Mouse (Mus musculus): ENCODE data around the gene Dcaf11.

DNA sequence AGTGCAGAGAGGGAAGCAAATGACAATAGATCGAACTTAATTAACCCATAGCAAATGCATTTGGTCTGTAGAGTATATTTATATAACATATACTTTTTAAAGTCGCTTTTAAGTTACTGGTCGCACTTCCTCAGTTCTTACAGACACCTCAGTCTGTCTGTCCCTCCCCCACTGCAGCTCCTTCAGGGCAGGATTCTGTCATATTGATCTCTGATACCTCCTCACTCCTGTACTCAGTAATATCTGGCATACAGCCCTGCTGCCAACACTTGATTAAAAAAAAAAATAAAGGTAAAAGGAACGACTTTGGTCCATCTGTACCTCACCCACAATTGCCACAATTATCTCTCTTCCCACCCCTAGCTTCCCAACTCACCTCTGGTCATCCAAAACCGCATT lies 24.5 kb downstream of the Dcaf11 start:
- TF ChIP-seq POLR2A (IDR thresholded peaks at IDR 0.05; ENCODE audit: control insufficient read depth in 1 of 2, insufficient read depth in 1 of 2, low read depth in 1 of 2, low read length in 2 of 2, poor library complexity in 1 of 2) (no peak), EP300 (IDR thresholded peaks at IDR 0.05; ENCODE audit: low read depth in 1 of 2, low read length in 2 of 2) (no peak), MAFK (IDR thresholded peaks at IDR 0.05; ENCODE audit: borderline replicate concordance, low read depth, low read length) (no peak), E2F4 (IDR thresholded peaks at IDR 0.05; ENCODE audit: borderline replicate concordance, low read depth, low read length) (no peak), TCF12 (IDR thresholded peaks at IDR 0.05; ENCODE audit: low read depth, low read length) (no peak), CTCF (IDR thresholded peaks at IDR 0.05 in 2 of 3, conservative IDR thresholded peaks at IDR 0.05 in 1 of 3; ENCODE audit: control insufficient read depth in 1 of 3, insufficient read depth in 1 of 3, low read depth in 2 of 3, low read length in 3 of 3, poor library complexity in 1 of 3, severe bottlenecking in 1 of 3) (no peak), USF1 (IDR thresholded peaks at IDR 0.05; ENCODE audit: low read depth, low read length) (no peak), ZKSCAN1 (IDR thresholded peaks at IDR 0.05; ENCODE audit: low read depth, low read length) (no peak)

All from MEL (cell line).